Mouse (Mus musculus) liver, embryonic 16.5 days (tissue): ENCODE measurements around the gene Galnt18. TPM values are rescaled to one million over a fixed set of nuclear protein-coding genes. Genes with fewer than 3 reads are reported as not detected.

Experiments
- ATAC-seq: fragments of 200-750 bp; cut with Nextera tagmentation; 2 replicates; pipeline ENCODE4 v1.8.0; 2017; ENCODE audit warnings: low read depth, mild to moderate bottlenecking, moderate number of reproducible peaks, moderate library complexity
- H3K27ac ChIP-seq: fragments of 300-500 bp; sonication (generic); 2 replicates; pipeline ENCODE4 v1.5.1; 2014; ENCODE audit warnings: mild to moderate bottlenecking, low read length
- H3K27me3 ChIP-seq: fragments of 300-500 bp; sonication (generic); 2 replicates; pipeline ENCODE4 v1.6.1; 2014; ENCODE audit warnings: low read depth, low read length, mixed read lengths; ENCODE audit not compliant: control insufficient read depth, insufficient read depth
- H3K36me3 ChIP-seq: fragments of 300-500 bp; sonication (generic); 2 replicates; pipeline ENCODE4 v1.6.1; 2014; ENCODE audit warnings: mild to moderate bottlenecking; ENCODE audit not compliant: control insufficient read depth, insufficient read depth
- H3K4me1 ChIP-seq: fragments of 300-500 bp; sonication (generic); 2 replicates; pipeline ENCODE4 v1.6.1; 2014; ENCODE audit warnings: low read depth, low read length, mixed read lengths; ENCODE audit not compliant: control insufficient read depth
- H3K4me2 ChIP-seq: fragments of 300-500 bp; sonication (generic); 2 replicates; pipeline ENCODE4 v1.6.1; 2014; ENCODE audit warnings: low read depth, low read length, mixed read lengths
- H3K4me3 ChIP-seq: fragments of 300-500 bp; sonication (generic); 2 replicates; pipeline ENCODE4 v1.5.1; 2014; ENCODE audit warnings: low read depth, mild to moderate bottlenecking, low read length
- H3K9ac ChIP-seq: fragments of 300-500 bp; sonication (generic); 2 replicates; pipeline ENCODE4 v1.6.1; 2014; ENCODE audit warnings: low read depth, low read length
- H3K9me3 ChIP-seq: fragments of 300-500 bp; sonication (generic); replicated peaks from 2 replicates; pipeline ENCODE4 v1.6.1; 2016; ENCODE audit warnings: low read length; ENCODE audit not compliant: control insufficient read depth
- WGBS: fragments of 180-500 bp; shearing (Covaris S2); extraction: QIAGEN DNeasy Blood & Tissue Kit; methylation state at CpG from one replicate; pipeline ENCODE4 v1.1.7; 2014; ENCODE audit not compliant: insufficient replicate concordance; 5-methylcytosine and 5-hydroxymethylcytosine counted together
- polyA plus RNA-seq: library from polyadenylated mRNA; unstranded; fragments of >200 nt; fragmentation: Nextera tagmentation; extraction: Ambion mirVana; gene quantifications from 2 replicates; pipeline ENCODE4 v1.2.1, GENCODE M21; 2015

The Galnt18 gene
- polyA plus RNA-seq, 1 experiment from 2014 or later = 2.2 TPM

GRCm38 (mm10) chr7:111483896-111484295 is 295.9 kb downstream of the Galnt18 start:
- Histone ChIP-seq H3K4me1 (no peaks in the 10 kb centered on the region), H3K27me3 (no peaks in the 10 kb centered on the region), H3K9me3 (no peaks in the 10 kb centered on the region), H3K9ac (no peak overlapping the region), H3K36me3 (no peaks in the 10 kb centered on the region), H3K4me2 (no peak overlapping the region), H3K27ac (no peak overlapping the region), H3K4me3 (no peak overlapping the region)
- ATAC-seq = no peak
- 63% methylated on average over 4 of the region's 4 CpGs for WGBS

- no peak overlapping the region for H3K4me2 ChIP-seq
Observed at GRCm38 (mm10) chr7:111483321-111483720, 296.5 kb downstream of the Galnt18 start.

GRCm38 (mm10) chr7:111467715-111468114 is 312.1 kb downstream of the Galnt18 start:
- no peak overlapping the region for H3K27ac ChIP-seq
- H3K9ac ChIP-seq = no peak overlapping the region
- ATAC-seq = no peak
- no peak overlapping the region for H3K4me3 ChIP-seq
- H3K36me3 ChIP-seq = no peaks in the 10 kb centered on the region
- H3K4me1 ChIP-seq = no peaks in the 10 kb centered on the region
- H3K4me2 ChIP-seq = no peak overlapping the region
- H3K9me3 ChIP-seq = no peaks in the 10 kb centered on the region
- H3K27me3 ChIP-seq = no peaks in the 10 kb centered on the region
- 61% methylated on average over 5 of the region's 5 CpGs for WGBS

More at GRCm38 (mm10) chr7:111483321-111483720, 296.5 kb downstream of the Galnt18 start:
- ATAC-seq = no peak
- Histone ChIP-seq H3K27me3 (no peaks in the 10 kb centered on the region), H3K9ac (no peak overlapping the region), H3K4me3 (no peak overlapping the region), H3K9me3 (no peaks in the 10 kb centered on the region), H3K27ac (no peak overlapping the region), H3K4me1 (no peaks in the 10 kb centered on the region), H3K36me3 (no peaks in the 10 kb centered on the region)
- 63% methylated on average over 3 of the region's 3 CpGs for WGBS

- Histone ChIP-seq H3K27me3 (no peaks in the 10 kb centered on the region), H3K36me3 (no peaks in the 10 kb centered on the region), H3K9me3 (no peaks in the 10 kb centered on the region), H3K4me3 (no peak overlapping the region), H3K9ac (no peak overlapping the region), H3K27ac (no peak overlapping the region), H3K4me1 (no peaks in the 10 kb centered on the region), H3K4me2 (no peak overlapping the region)
- WGBS = 39% methylated on average over 1 of the region's 1 CpGs
- ATAC-seq = no peak
Observed at GRCm38 (mm10) chr7:111466720-111467119, 313.1 kb downstream of the Galnt18 start.

GRCm38 (mm10) chr7:111466121-111466520 is 313.7 kb downstream of the Galnt18 start:
- no peak overlapping the region for H3K27ac ChIP-seq
- no peaks in the 10 kb centered on the region for H3K36me3 ChIP-seq
- H3K27me3 ChIP-seq = no peaks in the 10 kb centered on the region
- ATAC-seq = no peak
- no peak overlapping the region for H3K4me2 ChIP-seq
- no peak overlapping the region for H3K4me3 ChIP-seq
- H3K4me1 ChIP-seq = no peaks in the 10 kb centered on the region
- H3K9me3 ChIP-seq = no peaks in the 10 kb centered on the region
- no peak overlapping the region for H3K9ac ChIP-seq
- WGBS = 47% methylated on average over 3 of the region's 3 CpGs

GRCm38 (mm10) chr7:111459716-111460115 is 320.1 kb downstream of the Galnt18 start:
- Histone ChIP-seq H3K27ac (no peak overlapping the region), H3K9me3 (no peaks in the 10 kb centered on the region), H3K9ac (no peak overlapping the region), H3K4me1 (no peaks in the 10 kb centered on the region), H3K27me3 (no peaks in the 10 kb centered on the region), H3K4me2 (no peak overlapping the region), H3K4me3 (no peak overlapping the region), H3K36me3 (no peaks in the 10 kb centered on the region)
- no peak for ATAC-seq
- WGBS = 64% methylated on average over 4 of the region's 4 CpGs

- Histone ChIP-seq H3K27ac (no peak overlapping the region), H3K9ac (no peak overlapping the region), H3K4me2 (no peak overlapping the region), H3K4me3 (no peak overlapping the region), H3K27me3 (no peaks in the 10 kb centered on the region), H3K4me1 (no peaks in the 10 kb centered on the region), H3K9me3 (no peaks in the 10 kb centered on the region), H3K36me3 (no peaks in the 10 kb centered on the region)
- ATAC-seq = no peak
- WGBS = 50% methylated on average over 3 of the region's 3 CpGs
Observed at GRCm38 (mm10) chr7:111456007-111456406, 323.8 kb downstream of the Galnt18 start.

- H3K4me1 ChIP-seq = no peaks in the 10 kb centered on the region
- no peak overlapping the region for H3K4me2 ChIP-seq
- no peaks in the 10 kb centered on the region for H3K36me3 ChIP-seq
- no peaks in the 10 kb centered on the region for H3K27me3 ChIP-seq
- ATAC-seq = no peak
- no peak overlapping the region for H3K4me3 ChIP-seq
- H3K27ac ChIP-seq = no peak overlapping the region
- H3K9ac ChIP-seq = no peak overlapping the region
- H3K9me3 ChIP-seq = no peaks in the 10 kb centered on the region
- WGBS = 65% methylated on average over 4 of the region's 4 CpGs
Observed at GRCm38 (mm10) chr7:111455541-111455940, 324.2 kb downstream of the Galnt18 start.

- no peak for ATAC-seq
- H3K27me3 ChIP-seq = no peaks in the 10 kb centered on the region
Observed at GRCm38 (mm10) chr7:111452000-111452399, 327.8 kb downstream of the Galnt18 start.

More at GRCm38 (mm10) chr7:111452000-111452399, 327.8 kb downstream of the Galnt18 start:
- no peaks in the 10 kb centered on the region for H3K36me3 ChIP-seq
- H3K4me2 ChIP-seq = no peak overlapping the region
- H3K9ac ChIP-seq = no peak overlapping the region
- no peaks in the 10 kb centered on the region for H3K9me3 ChIP-seq
- no peak overlapping the region for H3K4me3 ChIP-seq
- no peaks in the 10 kb centered on the region for H3K4me1 ChIP-seq
- 59% methylated on average over 1 of the region's 1 CpGs for WGBS
- H3K27ac ChIP-seq = no peak overlapping the region
